ENCODE assay signal across 33 mouse cellular contexts in genomic region chr3:124633372-124633771, GRCm38 (mm10). TPM values are rescaled to one million over a fixed set of nuclear protein-coding genes. Genes with fewer than 3 reads are reported as not detected.
"Had no signal": no experiment of that assay in that cellular context is flagged by ENCODE, and none has a peak within 500 bp of the region (broad histone marks: within the 10 kb centered on the region; RNA-seq: fewer than 3 reads in every experiment).

No protein-coding gene starts in this region.

- DNase-seq: cerebellum, adult 18-20 months; cerebellum, adult 2 months; cerebellum, adult 8-10 months; cerebellum, adult 9-10 months; cerebellum, adult 9-11 months; cerebellum, postnatal 10 days; cerebellum, postnatal 14 days; cerebellum, postnatal 25 days; cerebellum, postnatal 36 days; embryo, embryonic 11 days; forebrain, postnatal 0 days; gastrocnemius, adult 2 months; gastrocnemius, postnatal 10 days; gastrocnemius, postnatal 14 days; gastrocnemius, postnatal 25 days; gastrocnemius, postnatal 36 days; heart, adult 11 months; heart, adult 18-20 months; heart, adult 2 months had no signal

- H3K27me3 ChIP-seq: embryonic facial prominence, embryonic 12.5 days; embryonic facial prominence, embryonic 13.5 days; embryonic facial prominence, embryonic 15.5 days; forebrain, embryonic 12.5 days; forebrain, embryonic 13.5 days; forebrain, embryonic 15.5 days had no signal

- H3K9me3 ChIP-seq: embryonic facial prominence, embryonic 10.5 days; embryonic facial prominence, embryonic 12.5 days; embryonic facial prominence, embryonic 13.5 days; embryonic facial prominence, embryonic 15.5 days; forebrain, embryonic 10.5 days; forebrain, embryonic 12.5 days; forebrain, embryonic 13.5 days; forebrain, embryonic 15.5 days had no signal

- H3K4me1 ChIP-seq: embryonic facial prominence, embryonic 10.5 days; embryonic facial prominence, embryonic 12.5 days; embryonic facial prominence, embryonic 13.5 days; embryonic facial prominence, embryonic 15.5 days; forebrain, embryonic 10.5 days; forebrain, embryonic 12.5 days; forebrain, embryonic 13.5 days; forebrain, embryonic 15.5 days had no signal

- H3K4me3 ChIP-seq: embryonic facial prominence, embryonic 10.5 days; embryonic facial prominence, embryonic 12.5 days; embryonic facial prominence, embryonic 13.5 days; embryonic facial prominence, embryonic 15.5 days; erythroblast, embryonic 14.5 days; forebrain, embryonic 10.5 days; forebrain, embryonic 12.5 days; forebrain, embryonic 13.5 days; forebrain, embryonic 15.5 days; gastrocnemius, adult 2 months; heart, adult 2 months had no signal

- H3K27ac ChIP-seq: embryonic facial prominence, embryonic 10.5 days; embryonic facial prominence, embryonic 12.5 days; embryonic facial prominence, embryonic 13.5 days; embryonic facial prominence, embryonic 15.5 days; forebrain, embryonic 10.5 days; forebrain, embryonic 12.5 days; forebrain, embryonic 13.5 days; forebrain, embryonic 15.5 days; gastrocnemius, adult 2 months; heart, adult 2 months had no signal

- ATAC-seq: forebrain, embryonic 13.5 days; forebrain, embryonic 14.5 days; forebrain, embryonic 15.5 days; forebrain, postnatal 0 days had no signal

- H3K4me2 ChIP-seq: embryonic facial prominence, embryonic 12.5 days; embryonic facial prominence, embryonic 13.5 days; embryonic facial prominence, embryonic 15.5 days; forebrain, embryonic 12.5 days; forebrain, embryonic 13.5 days; forebrain, embryonic 15.5 days had no signal

- H3K36me3 ChIP-seq: embryonic facial prominence, embryonic 10.5 days; embryonic facial prominence, embryonic 12.5 days; embryonic facial prominence, embryonic 13.5 days; embryonic facial prominence, embryonic 15.5 days; forebrain, embryonic 10.5 days; forebrain, embryonic 12.5 days; forebrain, embryonic 15.5 days had no signal

- H3K9ac ChIP-seq: embryonic facial prominence, embryonic 12.5 days; embryonic facial prominence, embryonic 13.5 days; embryonic facial prominence, embryonic 15.5 days; forebrain, embryonic 12.5 days; forebrain, embryonic 13.5 days; forebrain, embryonic 15.5 days; forebrain, postnatal 0 days had no signal

RNA-seq across cellular contexts. Expression of gene 1700003H04Rik, which starts 52.5 kb away (rescaled TPM):
- polyA plus RNA-seq: cerebellum, adult 2 months; cortical plate, adult 2 months; embryonic facial prominence, embryonic 10.5 days; embryonic facial prominence, embryonic 11.5 days; embryonic facial prominence, embryonic 12.5 days; embryonic facial prominence, embryonic 13.5 days; embryonic facial prominence, embryonic 14.5 days; embryonic facial prominence, embryonic 15.5 days; erythroblast, embryonic 14.5 days; forebrain, embryonic 10.5 days; forebrain, embryonic 12.5 days; forebrain, embryonic 13.5 days; forebrain, embryonic 14.5 days; forebrain, embryonic 15.5 days; forebrain, postnatal 0 days; frontal cortex, adult 2 months; heart, adult 2 months had no signal
